Mouse (Mus musculus) stomach, embryonic 14.5 days (tissue): Measurements from ENCODE around the gene Inpp4b. TPM values are rescaled to one million over a fixed set of nuclear protein-coding genes. Genes with fewer than 3 reads are reported as not detected.
"Not testable (repeated sequence)": the region's sequence is repeated elsewhere in the genome, so short reads cannot be mapped to it uniquely, and the experiment has no call there.

Experiments used
- ATAC-seq: fragments of 200-750 bp; cut with Nextera tagmentation; 2 replicates; pipeline ENCODE4 v1.8.0; 2017; ENCODE audit warnings: low read depth, moderate TSS enrichment; ENCODE audit not compliant: insufficient number of reproducible peaks, insufficient read depth, low FRiP score
- H3K27ac ChIP-seq: fragments of 300-500 bp; sonication (generic); 2 replicates; pipeline ENCODE4 v1.5.1; 2014; ENCODE audit warnings: mild to moderate bottlenecking, low read length, moderate library complexity, mixed read lengths
- H3K27me3 ChIP-seq: fragments of 300-500 bp; sonication (generic); 2 replicates; pipeline ENCODE4 v1.6.1; 2014; ENCODE audit warnings: low read length, control low read depth, mixed read lengths; ENCODE audit not compliant: control insufficient read depth, insufficient read depth
- H3K36me3 ChIP-seq: fragments of 300-500 bp; sonication (generic); 2 replicates; pipeline ENCODE4 v1.6.1; 2014; ENCODE audit warnings: mild to moderate bottlenecking, control low read depth, low read length, moderate library complexity, mixed read lengths; ENCODE audit not compliant: control insufficient read depth, insufficient read depth
- H3K4me1 ChIP-seq: fragments of 300-500 bp; sonication (generic); 2 replicates; pipeline ENCODE4 v1.6.1; 2014; ENCODE audit warnings: low read length, control low read depth, mixed read lengths; ENCODE audit not compliant: control insufficient read depth, insufficient read depth
- H3K4me2 ChIP-seq: fragments of 300-500 bp; sonication (generic); replicated peaks from 2 replicates; pipeline ENCODE4 v1.6.1; 2014; ENCODE audit warnings: low read depth, low read length, control low read depth
- H3K4me3 ChIP-seq: fragments of 300-500 bp; sonication (generic); 2 replicates; pipeline ENCODE4 v1.5.1; 2014; ENCODE audit warnings: low read depth, low read length, control low read depth
- H3K9ac ChIP-seq: fragments of 300-500 bp; sonication (generic); replicated peaks from 2 replicates; pipeline ENCODE4 v1.6.1; 2014; ENCODE audit warnings: low read depth, mild to moderate bottlenecking, control low read depth, low read length, moderate library complexity, mixed read lengths
- H3K9me3 ChIP-seq: fragments of 300-500 bp; sonication (generic); 2 replicates; pipeline ENCODE4 v1.6.1; 2016; ENCODE audit warnings: low read depth, low read length, control low read depth; ENCODE audit not compliant: control insufficient read depth
- WGBS: fragments of 180-500 bp; shearing (Covaris S2); extraction: QIAGEN DNeasy Blood & Tissue Kit; methylation state at CpG from one replicate; pipeline ENCODE4 v1.1.7; 2014; 5-methylcytosine and 5-hydroxymethylcytosine counted together
- polyA plus RNA-seq: library from polyadenylated mRNA; unstranded; fragments of >200 nt; fragmentation: Nextera tagmentation; extraction: Ambion mirVana; gene quantifications from 2 replicates; pipeline ENCODE4 v1.2.1, GENCODE M21; 2014

Inpp4b gene
- polyA plus RNA-seq, 1 experiment from 2014 or later: 5.2 TPM

- not testable (repeated sequence) for H3K36me3 ChIP-seq, H3K4me3 ChIP-seq, H3K4me2 ChIP-seq, H3K4me1 ChIP-seq, H3K9ac ChIP-seq, ATAC-seq, H3K27ac ChIP-seq, H3K9me3 ChIP-seq, H3K27me3 ChIP-seq
Measured at GRCm38 (mm10) chr8:81809414-81809813, 467.1 kb downstream of the Inpp4b start.

GRCm38 (mm10) chr8:81812051-81812751 lies 469.8 kb downstream of the Inpp4b start:
- Histone ChIP-seq H3K4me3 (no peak overlapping the region), H3K9me3 (no peaks in the 10 kb centered on the region), H3K4me1 (peaks cover 4% of the 10 kb centered on the region; the same call in 1 of the 2 replicates), H3K9ac (no peak overlapping the region), H3K27ac (peak overlapping the region; percentile 58; the same call in 1 of the 2 replicates), H3K27me3 (no peaks in the 10 kb centered on the region), H3K4me2 (no peak overlapping the region), H3K36me3 (no peaks in the 10 kb centered on the region)
- 8% methylated on average over 3 of the region's 3 CpGs for WGBS
- no peak; the same call in 1 of the 2 replicates for ATAC-seq

DNA sequence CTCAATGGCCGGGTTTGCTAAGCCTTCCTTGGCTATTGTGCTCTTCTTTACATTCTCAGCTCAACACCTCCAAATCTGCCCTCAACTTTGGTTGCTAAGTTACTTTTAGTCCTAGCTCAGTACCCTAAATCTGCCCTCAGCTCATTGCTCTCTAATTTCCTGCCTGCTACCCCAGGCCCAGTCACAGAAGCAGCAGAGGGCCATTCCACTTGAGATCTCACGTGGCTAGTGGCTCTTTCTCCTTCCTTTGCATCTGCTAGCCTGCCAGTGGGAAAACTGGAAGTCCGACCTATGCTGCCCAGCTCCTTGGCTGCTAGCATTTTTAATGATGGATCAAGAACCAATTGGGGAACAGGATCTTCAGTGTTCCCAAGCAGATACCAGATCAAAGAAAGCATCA lies 472.4 kb downstream of the Inpp4b start:
- WGBS: 58% methylated on average over 3 of the region's 3 CpGs
- no peak overlapping the region for H3K4me2 ChIP-seq
- H3K27ac ChIP-seq: no peak overlapping the region
- H3K9me3 ChIP-seq: no peaks in the 10 kb centered on the region
- H3K36me3 ChIP-seq: no peaks in the 10 kb centered on the region
- ATAC-seq: no peak
- no peak overlapping the region for H3K9ac ChIP-seq
- no peak overlapping the region for H3K4me3 ChIP-seq
- no peaks in the 10 kb centered on the region for H3K27me3 ChIP-seq
- peaks cover 4% of the 10 kb centered on the region; the same call in 1 of the 2 replicates for H3K4me1 ChIP-seq

GRCm38 (mm10) chr8:81815551-81815950 lies 473.2 kb downstream of the Inpp4b start:
- Histone ChIP-seq H3K36me3 (no peaks in the 10 kb centered on the region), H3K27me3 (no peaks in the 10 kb centered on the region), H3K4me3 (no peak overlapping the region), H3K9ac (no peak overlapping the region), H3K4me1 (peaks cover 4% of the 10 kb centered on the region; the same call in 1 of the 2 replicates), H3K27ac (no peak overlapping the region), H3K4me2 (no peak overlapping the region), H3K9me3 (no peaks in the 10 kb centered on the region)
- ATAC-seq: no peak
- 62% methylated on average over 4 of the region's 4 CpGs for WGBS

DNA sequence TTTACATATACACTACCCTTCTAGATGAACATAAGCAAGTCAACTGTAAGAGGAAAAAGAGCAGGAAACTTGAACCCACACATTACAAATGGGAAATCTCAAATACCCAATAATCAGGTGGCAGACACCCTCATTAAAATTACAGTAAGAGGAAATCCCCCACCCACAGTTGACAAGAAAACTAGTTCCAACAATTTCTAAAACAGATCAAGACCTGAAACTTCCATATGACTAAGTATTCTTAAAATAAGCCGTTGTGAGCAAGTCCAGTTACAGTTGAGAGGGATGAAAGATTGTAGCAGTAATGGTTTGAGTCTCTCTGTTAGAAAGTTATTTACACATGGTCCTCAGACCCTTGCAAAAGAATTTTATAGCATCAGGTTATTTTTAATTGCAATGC lies 480.8 kb downstream of the Inpp4b start:
- Histone ChIP-seq H3K27me3 (no peaks in the 10 kb centered on the region), H3K9ac (no peak overlapping the region), H3K4me1 (no peaks in the 10 kb centered on the region), H3K4me2 (no peak overlapping the region), H3K4me3 (no peak overlapping the region), H3K9me3 (no peaks in the 10 kb centered on the region), H3K36me3 (no peaks in the 10 kb centered on the region), H3K27ac (no peak overlapping the region)
- no peak for ATAC-seq
- 63% methylated on average over 1 of the region's 1 CpGs for WGBS

DNA sequence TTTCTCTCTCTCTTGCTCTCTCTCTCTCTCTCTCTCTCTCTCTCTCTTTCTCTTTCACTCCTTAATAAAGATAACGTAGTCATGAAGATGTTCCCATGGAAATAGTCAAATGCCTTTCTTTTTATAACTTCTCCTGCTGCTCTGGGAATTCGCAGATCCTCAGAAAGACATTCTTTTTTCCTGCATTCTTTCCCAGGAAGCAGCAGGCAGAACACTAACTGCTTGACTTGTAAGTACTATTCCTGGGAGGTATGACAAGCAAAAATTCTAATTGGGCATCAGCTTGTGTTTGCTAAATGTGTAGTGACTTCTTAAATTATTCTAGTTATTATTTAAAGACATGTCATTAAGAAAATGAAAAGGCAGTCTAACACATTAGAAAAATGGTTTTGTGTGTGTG lies 482.6 kb downstream of the Inpp4b start:
- ATAC-seq: no peak
- Histone ChIP-seq H3K27me3 (no peaks in the 10 kb centered on the region), H3K4me3 (no peak overlapping the region), H3K36me3 (no peaks in the 10 kb centered on the region), H3K27ac (no peak overlapping the region), H3K4me2 (no peak overlapping the region), H3K4me1 (no peaks in the 10 kb centered on the region), H3K9me3 (no peaks in the 10 kb centered on the region), H3K9ac (no peak overlapping the region)
- WGBS: 37% methylated on average over 2 of the region's 2 CpGs

DNA sequence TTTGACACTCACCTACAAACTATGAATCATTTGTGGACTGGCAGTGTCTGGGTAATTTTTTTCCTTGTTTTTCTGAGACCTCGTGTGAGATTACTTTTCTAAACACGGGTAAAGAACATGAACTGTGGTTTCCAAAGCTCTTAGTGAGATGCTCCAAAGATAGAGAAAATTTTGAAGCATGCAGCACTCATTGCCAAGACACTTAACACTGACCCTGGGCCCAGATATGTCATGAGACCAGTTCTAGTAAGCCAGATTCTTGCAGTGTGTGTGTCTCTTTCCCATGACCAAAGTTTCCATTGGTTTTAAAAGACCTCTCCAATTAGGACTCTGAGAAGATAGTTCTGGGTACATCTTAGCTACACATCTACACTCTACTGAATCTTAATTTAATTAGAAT lies 484.1 kb downstream of the Inpp4b start:
- ATAC-seq: no peak
- Histone ChIP-seq H3K4me3 (no peak overlapping the region), H3K27me3 (no peaks in the 10 kb centered on the region), H3K4me1 (no peaks in the 10 kb centered on the region), H3K4me2 (no peak overlapping the region), H3K9ac (no peak overlapping the region), H3K9me3 (no peaks in the 10 kb centered on the region), H3K27ac (no peak overlapping the region), H3K36me3 (no peaks in the 10 kb centered on the region)
- 65% methylated on average over 2 of the region's 2 CpGs for WGBS

DNA sequence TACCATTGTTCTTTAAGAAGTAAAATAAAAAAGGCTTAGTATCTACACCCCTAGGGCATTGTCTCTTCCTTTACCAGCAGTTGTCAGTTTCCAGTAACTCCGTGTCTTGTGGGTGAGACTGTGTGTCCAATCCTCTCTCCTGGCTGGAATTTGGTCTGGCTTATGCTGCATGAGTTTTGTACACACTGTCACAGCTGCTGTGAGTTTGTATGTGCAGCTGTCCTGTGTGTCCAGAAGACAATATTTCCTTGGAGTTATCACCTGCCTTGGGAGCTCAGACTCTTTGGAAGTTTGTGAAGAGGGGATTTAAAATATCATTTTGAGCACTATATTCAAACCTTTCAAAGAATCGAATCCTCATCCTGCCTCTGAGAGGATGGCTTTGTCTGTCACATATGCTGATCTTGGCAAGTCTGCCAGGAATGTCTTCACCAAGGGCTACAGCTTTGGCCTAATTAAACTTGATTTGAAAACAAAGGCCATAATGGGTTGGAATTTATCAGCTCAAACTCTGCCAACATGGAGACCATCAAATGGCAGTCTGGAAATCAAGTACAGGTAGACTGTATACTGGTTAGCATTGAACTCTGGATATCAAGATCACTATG lies 485.1 kb downstream of the Inpp4b start:
- ATAC-seq: no peak
- H3K9ac ChIP-seq: no peak overlapping the region
- H3K27me3 ChIP-seq: no peaks in the 10 kb centered on the region
- no peaks in the 10 kb centered on the region for H3K9me3 ChIP-seq
- 70% methylated on average over 2 of the region's 2 CpGs for WGBS
- no peaks in the 10 kb centered on the region for H3K36me3 ChIP-seq
- H3K4me3 ChIP-seq: no peak overlapping the region
- H3K4me2 ChIP-seq: no peak overlapping the region
- H3K27ac ChIP-seq: no peak overlapping the region
- no peaks in the 10 kb centered on the region for H3K4me1 ChIP-seq

DNA sequence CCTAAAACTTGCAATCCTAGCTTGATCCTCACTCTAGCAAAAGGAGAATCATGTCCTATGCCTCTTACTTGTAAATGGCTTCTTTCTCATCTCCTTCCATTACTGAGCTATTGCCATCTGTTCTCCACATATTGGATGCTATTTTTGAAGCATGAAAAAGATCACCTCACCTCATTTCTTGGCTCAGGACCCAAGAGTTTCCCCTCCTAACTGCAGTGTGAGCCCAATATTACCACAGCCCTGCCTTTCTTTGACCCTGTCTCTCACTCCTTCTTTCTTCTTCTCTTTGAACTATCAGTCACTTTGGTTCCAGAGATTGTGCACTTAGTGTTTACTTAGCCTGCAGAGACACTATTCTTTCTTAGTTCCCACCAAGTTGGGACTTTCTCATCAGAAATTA lies 489.1 kb downstream of the Inpp4b start:
- H3K27me3 ChIP-seq: no peaks in the 10 kb centered on the region
- no peaks in the 10 kb centered on the region for H3K36me3 ChIP-seq
- H3K4me3 ChIP-seq: no peak overlapping the region
- no peak overlapping the region for H3K4me2 ChIP-seq
- no peak overlapping the region for H3K9ac ChIP-seq
- H3K27ac ChIP-seq: no peak overlapping the region
- no peaks in the 10 kb centered on the region for H3K4me1 ChIP-seq
- ATAC-seq: no peak
- no peaks in the 10 kb centered on the region for H3K9me3 ChIP-seq
